Mouse (Mus musculus): ENCODE measurements around the gene Eva1b.

Gene Eva1b

GRCm38 (mm10) chr4:126147533-126148160, at the start of gene Eva1b:
Gene Eva1b (plus strand): TSS chr4:126147744.
- DNase-seq: peak; percentile 93

- DNase-seq: no peak
These were observed 48.2 kb upstream of the Eva1b start for GRCm38 (mm10) chr4:126099365-126099764.

- DNase-seq: no peak
These were observed 46.8 kb upstream of the Eva1b start for GRCm38 (mm10) chr4:126100764-126101163.

GRCm38 (mm10) chr4:126102061-126102841, 45.3 kb upstream of the Eva1b start:
- DNase-seq: peak; percentile 67

- peak; percentile 98 for DNase-seq
These were observed 44.4 kb upstream of the Eva1b start for GRCm38 (mm10) chr4:126103057-126103581.

- DNase-seq: peak; percentile 97
These were observed 43.9 kb upstream of the Eva1b start, which contains the start of gene Stk40 for GRCm38 (mm10) chr4:126103590-126104068. Gene Stk40 (plus strand): TSS chr4:126103957.

GRCm38 (mm10) chr4:126104261-126105075, 43.1 kb upstream of the Eva1b start:
- DNase-seq: peak; percentile 51

GRCm38 (mm10) chr4:126105131-126105783, 42.3 kb upstream of the Eva1b start:
- no peak for DNase-seq

- DNase-seq: peak; percentile 51
These were observed 39.3 kb upstream of the Eva1b start for GRCm38 (mm10) chr4:126108061-126108740.

- peak; percentile 47 for DNase-seq
These were observed 37.8 kb upstream of the Eva1b start for GRCm38 (mm10) chr4:126109613-126110373.

GRCm38 (mm10) chr4:126110374-126111152, 37.0 kb upstream of the Eva1b start:
- peak; percentile 92 for DNase-seq

- peak; percentile 66 for DNase-seq
These were observed 36.4 kb upstream of the Eva1b start for GRCm38 (mm10) chr4:126111153-126111549.

GRCm38 (mm10) chr4:126113243-126113642, 34.3 kb upstream of the Eva1b start:
- no peak for DNase-seq

- peak; percentile 76 for DNase-seq
These were observed 33.6 kb upstream of the Eva1b start for GRCm38 (mm10) chr4:126113943-126114342.

GRCm38 (mm10) chr4:126115411-126115810, 32.1 kb upstream of the Eva1b start:
- no peak for DNase-seq

GRCm38 (mm10) chr4:126115871-126116521, 31.5 kb upstream of the Eva1b start:
- DNase-seq: no peak

- no peak for DNase-seq
These were observed 30.4 kb upstream of the Eva1b start for GRCm38 (mm10) chr4:126117116-126117515.

GRCm38 (mm10) chr4:126118651-126119050, 28.9 kb upstream of the Eva1b start:
- DNase-seq: no peak

- DNase-seq: no peak
These were observed 28.5 kb upstream of the Eva1b start for GRCm38 (mm10) chr4:126119051-126119450.

GRCm38 (mm10) chr4:126120052-126120451, 27.5 kb upstream of the Eva1b start:
- no peak for DNase-seq
